Mouse (Mus musculus) Muller cell, postnatal 12 days (primary cell): ENCODE measurements around the gene Kat6b.
"Not testable (repeated sequence)": the region's sequence is repeated elsewhere in the genome, so short reads cannot be mapped to it uniquely, and the experiment has no call there.

Experiments
- DNase-seq: peaks from one replicate; pipeline ENCODE4 v3.0.0-alpha.2; 2015; ENCODE audit errors: inconsistent ontology term

Kat6b gene

DNA sequence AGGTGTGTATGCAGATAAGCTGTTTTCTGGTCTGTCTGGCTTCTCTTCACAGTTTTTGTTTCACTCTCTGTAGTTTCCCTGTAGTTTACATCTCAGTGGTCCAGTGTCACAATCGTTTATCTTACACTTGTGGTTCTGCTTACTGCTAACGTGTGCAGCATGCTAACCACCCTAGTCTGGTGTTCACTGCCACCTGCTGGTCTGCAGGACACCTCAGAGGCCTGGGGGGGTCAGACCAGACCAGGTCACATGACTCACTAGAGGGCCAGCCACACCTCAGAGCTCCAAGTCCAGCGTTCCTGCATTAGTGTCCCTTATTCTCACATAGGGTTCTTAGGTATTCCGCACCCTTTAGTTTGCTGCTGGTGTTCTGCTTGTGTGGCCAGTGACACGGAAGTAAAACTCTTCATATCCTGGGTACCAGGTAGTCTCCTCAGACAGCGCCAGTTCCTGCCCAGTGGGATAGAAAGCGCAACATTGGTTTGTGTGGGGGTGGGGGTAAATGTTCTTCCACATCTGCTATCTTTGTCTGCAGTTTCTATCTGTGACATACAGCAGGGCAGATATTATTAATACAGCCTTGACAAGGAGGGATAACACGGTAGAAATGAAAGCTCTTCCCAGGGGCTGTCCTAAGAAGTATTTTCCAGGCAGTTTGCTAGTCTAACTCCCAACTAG, 181.4 kb downstream of the Kat6b start:
- no peak for DNase-seq

DNA sequence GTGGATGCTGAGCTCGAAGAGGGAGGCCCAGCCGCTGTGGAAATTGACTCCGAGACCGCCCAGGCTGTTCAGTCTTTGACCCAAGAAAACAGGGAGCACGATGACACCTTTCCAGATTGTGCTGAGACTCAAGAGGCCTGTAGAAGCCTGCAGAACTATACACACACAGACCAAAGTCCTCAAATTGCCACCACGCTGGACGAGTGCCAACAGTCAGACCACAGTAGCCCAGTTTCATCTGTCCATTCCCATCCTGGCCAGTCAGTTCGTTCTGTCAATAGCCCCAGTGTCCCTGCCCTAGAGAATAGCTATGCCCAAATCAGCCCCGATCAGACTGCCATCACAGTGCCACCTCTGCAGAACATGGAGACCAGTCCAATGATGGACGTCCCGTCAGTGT, 188.0 kb downstream of the Kat6b start:
- DNase-seq = no peak

- DNase-seq = no peak
These were observed 188.6 kb downstream of the Kat6b start for GRCm38 (mm10) chr14:21669633-21670421.

DNA sequence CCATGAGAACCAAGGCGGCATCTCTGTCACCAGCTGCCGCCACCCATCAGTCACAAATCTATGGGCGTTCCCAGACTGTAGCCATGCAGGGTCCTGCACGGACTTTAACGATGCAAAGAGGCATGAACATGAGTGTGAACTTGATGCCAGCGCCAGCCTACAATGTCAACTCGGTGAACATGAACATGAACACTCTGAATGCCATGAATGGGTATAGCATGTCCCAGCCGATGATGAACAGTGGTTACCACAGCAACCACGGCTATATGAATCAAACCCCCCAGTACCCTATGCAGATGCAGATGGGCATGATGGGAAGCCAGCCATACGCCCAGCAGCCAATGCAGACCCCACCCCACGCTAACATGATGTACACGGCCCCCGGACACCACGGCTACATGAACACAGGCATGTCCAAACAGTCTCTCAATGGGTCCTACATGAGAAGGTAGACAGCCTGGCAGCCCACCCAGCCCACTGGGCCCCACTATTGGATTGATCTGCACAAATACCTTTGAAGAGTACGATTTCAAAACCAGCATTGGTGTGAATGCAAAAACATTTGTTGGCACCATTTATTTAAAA, 189.3 kb downstream of the Kat6b start:
- DNase-seq = not testable (repeated sequence)

DNA sequence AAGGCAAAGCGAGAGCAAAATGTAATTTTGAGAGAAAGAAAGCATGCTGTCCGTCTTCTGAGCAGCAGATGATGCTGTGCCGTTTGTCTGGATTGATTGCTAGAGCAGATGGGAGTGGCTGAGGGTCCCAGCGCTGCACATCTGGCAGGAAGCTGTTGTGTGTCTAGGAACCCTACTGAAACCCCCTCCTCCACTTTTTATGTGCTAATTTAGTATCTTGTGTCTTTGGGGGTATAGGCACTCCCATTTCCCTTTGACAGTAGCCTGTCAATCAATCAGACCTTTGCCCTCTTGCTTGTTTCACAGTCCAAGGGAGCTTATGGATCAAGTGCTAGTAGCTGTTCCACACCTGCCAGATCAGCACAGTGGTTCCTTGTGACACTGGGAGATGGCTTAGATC, 191.9 kb downstream of the Kat6b start:
- no peak for DNase-seq

- DNase-seq = no peak
These were observed 193.2 kb downstream of the Kat6b start for GRCm38 (mm10) chr14:21674471-21674870.

DNA sequence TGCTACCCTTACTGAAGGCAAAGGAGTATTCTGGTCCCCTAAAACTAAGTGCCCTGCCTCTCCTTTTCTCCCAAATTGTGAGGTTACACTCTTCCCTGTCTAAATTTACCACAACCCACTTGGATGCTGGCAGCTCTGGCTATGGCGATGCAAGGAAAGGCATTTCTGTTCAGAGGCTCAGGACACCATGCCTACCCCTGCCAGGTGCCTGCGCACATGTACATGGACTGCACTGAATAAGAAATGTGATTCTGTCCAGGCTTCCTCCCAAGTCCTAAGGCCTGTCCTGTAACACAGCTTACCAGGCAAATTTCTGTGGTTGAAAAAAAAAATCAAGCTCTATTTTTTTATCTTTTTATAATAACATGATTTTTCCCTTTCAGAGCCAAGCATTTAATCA, 195.0 kb downstream of the Kat6b start:
- DNase-seq = no peak

GRCm38 (mm10) chr14:21678509-21679285, 197.5 kb downstream of the Kat6b start:
- peak; percentile 51 for DNase-seq

DNA sequence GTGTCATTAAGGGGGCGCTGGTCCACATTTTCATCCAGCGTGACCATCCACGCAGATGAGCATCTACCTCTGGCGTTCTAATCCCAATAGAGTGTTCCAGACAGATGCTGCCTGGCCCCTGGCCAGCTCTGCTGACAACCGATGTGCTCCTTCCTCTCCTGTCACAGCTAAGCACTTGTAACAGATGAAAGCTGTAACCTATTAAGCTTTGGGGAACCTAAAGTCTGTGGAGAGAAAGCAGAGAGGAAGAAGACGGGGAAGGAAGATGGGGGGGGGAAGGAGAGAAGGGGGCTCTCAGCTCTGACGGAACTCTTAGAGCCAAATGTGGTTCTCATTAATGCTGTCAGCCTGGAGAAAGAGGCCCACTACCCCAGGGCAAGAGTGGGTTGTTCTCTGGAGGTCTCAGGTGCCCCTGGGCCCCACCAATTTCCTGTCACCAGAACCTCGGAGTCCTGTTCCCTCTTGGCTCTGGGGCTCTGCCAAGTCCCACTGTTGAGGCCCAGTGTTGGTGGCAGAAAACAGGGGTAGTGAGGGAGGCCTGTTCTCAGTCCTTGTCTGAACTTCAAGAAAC, 198.5 kb downstream of the Kat6b start:
- no peak for DNase-seq

DNA sequence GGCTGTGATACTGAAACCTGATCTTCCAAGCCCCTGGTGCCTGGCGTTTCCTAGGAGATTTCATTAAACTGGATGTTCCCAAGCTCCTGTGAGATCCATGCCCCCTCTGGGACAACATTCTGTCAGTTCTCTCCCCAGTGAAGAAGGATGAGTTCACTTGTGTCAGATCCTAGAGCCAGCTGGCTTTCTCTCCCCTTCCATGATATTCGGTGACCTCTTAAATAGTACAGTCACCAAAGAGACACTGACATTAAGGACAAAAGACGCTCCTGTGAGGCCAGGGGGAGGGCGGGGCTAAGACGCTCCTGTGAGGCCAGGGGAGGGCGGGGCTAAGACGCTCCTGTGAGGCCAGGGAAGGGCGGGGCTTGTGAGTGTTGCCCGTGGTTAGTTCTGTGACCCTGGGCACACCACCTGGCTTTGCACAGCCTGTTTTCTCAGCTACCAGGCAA, 201.5 kb downstream of the Kat6b start:
- DNase-seq = no peak

DNA sequence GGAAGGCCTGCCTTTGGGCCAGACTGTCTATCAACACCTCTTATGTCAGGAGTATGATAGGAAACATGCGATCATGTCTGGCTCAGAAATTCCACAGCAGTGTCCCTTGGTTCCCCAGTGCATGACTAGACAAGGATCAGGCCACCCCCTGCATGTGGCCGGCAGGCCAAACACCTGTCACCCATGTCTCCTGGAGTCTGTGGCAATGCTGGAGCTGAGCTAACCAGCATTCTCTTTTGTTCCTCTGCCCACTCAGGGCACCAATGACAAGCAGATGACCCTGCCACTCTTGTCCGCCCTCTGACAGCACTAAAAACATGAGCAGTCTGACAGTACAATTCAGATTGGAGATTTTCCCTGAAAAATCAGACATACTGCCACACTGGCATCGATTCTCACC, 202.6 kb downstream of the Kat6b start:
- DNase-seq = no peak

DNA sequence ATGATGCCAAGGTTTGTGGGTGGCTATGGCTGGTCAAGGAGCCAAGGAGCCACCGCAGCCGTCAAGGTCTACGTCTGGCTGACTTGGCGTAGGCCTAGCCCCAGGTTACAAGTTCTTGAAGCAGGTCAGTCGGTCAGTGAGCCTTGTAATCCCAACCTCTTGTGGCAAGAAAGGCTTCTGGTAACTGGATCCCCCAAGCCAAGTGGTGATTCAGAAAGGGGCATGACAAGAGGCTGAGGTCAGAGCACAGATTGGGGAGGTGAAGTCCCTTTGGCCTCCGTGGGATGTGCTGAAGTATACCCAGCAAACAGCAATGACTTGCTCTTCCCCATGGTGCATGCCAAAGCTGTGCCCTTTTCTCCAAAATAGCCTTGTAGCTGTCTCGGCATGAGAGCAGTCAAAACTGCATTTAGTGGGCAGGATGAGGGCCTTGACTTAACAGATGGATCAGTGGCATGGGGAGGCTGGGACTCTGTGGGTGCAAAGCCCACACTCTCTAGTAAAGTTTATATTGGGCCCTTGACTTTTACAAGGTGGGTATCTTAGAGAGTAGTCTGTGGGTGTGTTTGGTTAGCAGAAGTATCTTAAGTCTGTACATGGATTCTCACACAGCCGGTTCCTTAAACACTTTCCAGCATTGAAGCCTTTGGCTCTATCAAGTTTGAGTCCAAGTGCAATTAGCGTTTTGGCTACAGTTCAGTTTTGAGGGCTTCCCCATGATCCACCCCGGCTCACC, 204.3 kb downstream of the Kat6b start:
- DNase-seq = no peak

DNA sequence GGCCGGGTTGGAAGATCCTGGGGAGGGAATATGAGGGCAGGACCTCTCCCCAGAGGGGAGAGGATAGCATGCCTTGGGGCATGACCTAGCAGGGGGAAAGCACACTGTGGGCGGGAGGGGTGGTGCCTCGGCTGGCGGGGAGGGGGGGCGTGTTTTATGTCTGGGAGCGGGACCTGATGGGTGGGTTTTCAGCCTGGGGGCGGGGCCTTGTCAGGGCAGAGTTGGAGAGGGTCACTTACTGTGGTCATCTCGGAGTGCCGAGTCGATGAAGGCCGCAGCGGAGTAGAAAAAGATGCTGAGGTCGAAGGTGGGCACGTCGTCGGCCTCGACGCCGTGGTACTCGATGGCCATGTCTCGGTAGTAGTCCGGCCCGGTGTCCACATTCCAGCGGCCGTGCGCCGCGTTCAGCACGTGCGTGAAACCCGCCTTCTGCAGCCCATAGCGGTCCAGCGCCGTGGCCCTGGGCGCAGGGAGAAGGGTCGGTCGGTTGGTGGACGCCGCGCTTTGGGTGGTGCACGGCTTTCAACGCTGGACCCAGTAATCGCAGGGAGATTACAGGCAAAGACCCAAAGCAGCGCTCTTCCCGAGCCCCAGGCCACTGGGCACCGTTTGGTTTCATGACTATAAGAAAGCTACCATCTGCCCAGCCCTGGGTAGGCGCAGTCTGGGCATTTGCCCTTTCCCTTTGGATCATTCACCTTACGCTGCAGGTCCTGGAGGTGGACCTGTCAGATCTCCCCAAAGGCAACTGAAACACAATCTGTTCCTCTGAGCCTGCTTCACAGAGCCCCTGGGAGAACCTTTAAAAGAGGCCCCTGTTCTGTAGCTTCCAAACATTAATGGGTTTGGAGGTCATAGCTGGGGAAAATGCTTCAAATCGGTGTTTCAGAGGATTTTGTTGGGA, 205.4 kb downstream of the Kat6b start:
- DNase-seq = no peak

DNA sequence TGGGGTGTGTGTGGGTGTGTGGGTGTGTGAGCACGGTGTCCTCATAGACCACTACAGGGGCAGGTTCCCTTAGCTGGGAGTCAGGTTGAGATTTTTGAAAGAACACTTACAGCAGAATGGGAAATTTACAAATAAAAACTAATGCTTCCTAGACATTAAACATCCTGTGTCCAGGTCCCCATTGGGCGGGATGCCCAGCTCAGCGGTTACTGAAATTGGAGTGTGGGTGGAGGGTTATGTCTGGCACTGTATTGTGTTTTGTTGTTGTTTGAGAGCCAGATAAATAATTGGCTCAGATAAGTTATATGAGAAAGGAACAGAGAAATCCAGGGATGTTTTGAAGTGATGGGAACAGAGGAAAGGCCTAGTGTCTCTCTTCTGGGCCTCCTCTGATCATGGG, 209.8 kb downstream of the Kat6b start:
- DNase-seq = peak; percentile 82

DNA sequence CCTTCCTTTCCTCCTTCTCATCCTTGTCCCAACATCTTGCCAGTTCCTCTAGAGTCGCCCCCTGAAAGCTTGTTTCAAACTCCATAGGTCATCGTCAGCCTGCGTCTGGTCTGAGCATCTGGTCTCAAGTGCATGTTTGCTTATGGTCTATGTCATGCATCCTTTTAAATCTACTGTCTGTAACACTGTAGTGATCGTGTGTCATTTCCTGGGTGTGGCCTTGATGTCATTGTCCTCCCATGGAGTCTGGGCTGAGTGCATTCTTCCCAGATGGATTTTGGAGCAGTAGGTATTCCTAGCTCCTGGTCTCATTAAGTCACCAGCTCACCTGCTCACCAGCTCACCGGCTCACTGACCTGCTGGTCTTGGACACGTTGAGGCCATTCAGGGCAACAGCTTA, 213.8 kb downstream of the Kat6b start:
- DNase-seq = no peak

DNA sequence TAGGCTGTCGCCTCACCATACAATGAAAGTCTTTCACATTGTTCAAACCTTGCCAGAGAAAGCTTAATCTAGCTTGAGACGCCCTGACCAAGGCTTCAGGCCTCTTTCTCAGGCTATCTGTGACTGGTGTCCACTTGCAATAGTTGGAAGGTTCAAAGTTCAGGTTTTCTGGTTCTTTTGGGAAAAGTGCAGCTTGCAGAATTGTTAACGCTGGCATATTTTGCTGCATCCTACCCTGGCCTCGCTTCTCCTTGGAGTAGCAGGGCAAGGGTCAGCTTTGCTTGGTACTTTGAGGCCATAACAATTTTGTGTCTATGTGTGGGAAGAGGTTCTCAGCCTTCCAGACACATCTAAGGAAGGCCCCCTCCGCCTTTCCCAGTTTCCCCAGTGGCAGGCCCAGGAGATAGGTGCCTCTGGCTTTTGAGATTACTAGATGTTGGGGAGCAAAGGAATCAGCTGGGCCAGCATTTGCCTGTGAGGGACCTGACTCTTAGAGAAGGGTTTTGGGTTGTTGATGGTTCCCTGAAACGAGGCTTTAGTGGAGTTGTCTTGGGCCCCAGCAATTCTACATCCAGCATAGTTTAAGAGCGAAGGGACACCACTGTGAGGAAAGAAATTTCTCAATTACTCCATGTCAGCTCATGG, 215.1 kb downstream of the Kat6b start:
- no peak for DNase-seq

GRCm38 (mm10) chr14:21702691-21703090, 221.5 kb downstream of the Kat6b start:
- DNase-seq = no peak

GRCm38 (mm10) chr14:21703255-21703654, 222.0 kb downstream of the Kat6b start:
- no peak for DNase-seq

- no peak for DNase-seq
These were observed 224.2 kb downstream of the Kat6b start for GRCm38 (mm10) chr14:21705462-21705861.
